Mouse (Mus musculus) layer of hippocampus, adult 8-10 months (tissue): ENCODE measurements at regions not wholly inside any gene's neighbourhood (a gene's known extent, or its start where the extent isn't known, plus 50 kb on each side); places are given as distances from the start of the nearest gene placed in this dataset.

ENCODE experiments used
- DNase-seq, 2 experiments: peaks; one replicate each; pipeline ENCODE4 v3.0.0; 2022; ENCODE audit warnings: low spot score in 2 of 2

DNA sequence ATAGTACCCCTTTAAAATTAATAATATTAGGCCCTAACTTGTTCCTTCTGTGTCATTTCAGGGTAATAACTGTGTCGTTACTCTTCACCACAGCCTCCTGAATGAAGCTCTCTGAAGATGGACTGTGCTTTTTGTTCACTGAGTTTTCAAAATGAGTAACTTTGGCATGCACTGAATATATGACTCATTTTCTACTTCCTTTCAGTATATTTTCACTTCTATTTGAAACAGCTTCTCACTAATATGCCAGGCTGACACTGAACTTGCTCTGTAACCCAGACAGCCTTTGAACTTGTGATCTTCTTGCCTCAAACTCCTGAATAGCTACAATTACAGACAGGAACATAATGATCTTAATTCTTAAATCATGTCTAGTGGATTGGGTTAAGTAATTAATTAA is 431.2 kb upstream of the Tenm2 start:
- no peak for DNase-seq

DNA sequence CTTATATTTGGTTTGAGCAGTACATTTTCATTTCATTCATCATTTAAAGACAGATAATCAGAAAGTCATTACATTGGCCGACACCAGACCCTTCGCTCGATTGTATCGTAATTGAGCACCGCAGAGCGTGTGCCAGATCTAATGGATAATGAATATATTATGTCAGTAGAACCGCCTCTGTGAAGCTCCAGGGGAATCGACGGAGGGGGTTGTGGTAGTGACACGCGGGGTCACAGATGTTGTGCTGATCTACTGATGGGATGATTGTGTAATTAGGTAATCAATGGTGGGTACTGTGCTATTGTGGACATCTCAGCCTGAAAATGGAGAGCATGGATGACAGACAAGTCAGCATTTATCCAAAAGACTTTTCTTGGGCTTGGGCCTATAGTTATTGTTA is 414.3 kb upstream of the Tenm2 start:
- no peak for DNase-seq

DNA sequence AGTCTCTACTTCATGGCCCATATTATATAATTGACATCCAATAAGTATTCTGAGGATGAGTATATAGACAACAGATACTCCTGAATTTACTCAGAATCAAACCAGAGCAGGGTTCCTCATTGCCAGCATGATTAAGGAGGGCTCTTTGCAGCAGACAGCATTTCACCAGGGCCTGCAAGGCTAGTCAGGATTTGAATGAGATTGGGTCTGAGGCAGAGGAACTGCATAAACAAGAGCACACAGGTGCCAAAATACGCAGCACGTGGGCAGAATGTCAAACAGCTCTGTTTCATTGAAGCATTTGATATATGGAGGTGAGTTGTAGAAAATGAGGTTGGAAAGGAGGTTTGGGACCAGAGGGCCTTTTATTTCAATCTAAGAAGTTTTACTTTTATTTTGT is 387.5 kb upstream of the Tenm2 start:
- no peak for DNase-seq

DNA sequence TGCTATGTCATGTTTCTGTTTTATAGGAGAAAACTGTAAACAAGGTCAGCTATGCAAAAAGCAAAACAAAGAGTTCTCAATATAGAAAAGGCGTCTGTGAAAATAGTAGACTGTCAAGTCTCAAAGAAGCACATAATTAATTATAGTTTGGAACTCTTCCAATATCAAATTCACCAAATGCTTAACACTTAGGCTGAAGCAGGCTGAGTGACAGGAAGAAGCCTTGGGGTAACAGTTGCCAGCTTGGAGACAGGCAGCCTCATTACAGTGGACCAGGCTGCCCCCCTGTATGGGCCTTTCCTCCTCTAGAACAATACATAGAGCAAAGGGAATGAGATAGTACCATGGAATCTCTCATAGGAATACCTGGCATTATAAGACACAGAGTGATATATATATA is 364.8 kb upstream of the Tenm2 start:
- no peak for DNase-seq

DNA sequence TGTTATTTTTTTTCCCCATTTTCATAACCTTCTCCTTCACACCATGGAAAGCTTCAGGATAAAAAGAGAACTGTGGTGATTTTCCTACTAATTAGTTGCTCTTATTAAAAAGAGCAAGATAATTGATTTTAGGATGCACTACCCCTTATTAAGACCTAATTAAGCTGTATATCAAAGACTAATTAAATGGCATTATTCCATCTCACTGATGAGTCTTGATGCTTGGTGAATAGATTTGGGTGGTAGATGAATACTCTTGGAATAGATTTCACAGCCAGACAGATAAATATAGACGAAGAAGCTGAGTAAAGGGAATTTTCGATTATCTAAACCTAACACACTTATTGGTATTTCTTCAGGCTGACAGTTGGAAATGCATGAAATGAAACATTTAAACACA is 346.5 kb upstream of the Tenm2 start:
- DNase-seq, result no peak

DNA sequence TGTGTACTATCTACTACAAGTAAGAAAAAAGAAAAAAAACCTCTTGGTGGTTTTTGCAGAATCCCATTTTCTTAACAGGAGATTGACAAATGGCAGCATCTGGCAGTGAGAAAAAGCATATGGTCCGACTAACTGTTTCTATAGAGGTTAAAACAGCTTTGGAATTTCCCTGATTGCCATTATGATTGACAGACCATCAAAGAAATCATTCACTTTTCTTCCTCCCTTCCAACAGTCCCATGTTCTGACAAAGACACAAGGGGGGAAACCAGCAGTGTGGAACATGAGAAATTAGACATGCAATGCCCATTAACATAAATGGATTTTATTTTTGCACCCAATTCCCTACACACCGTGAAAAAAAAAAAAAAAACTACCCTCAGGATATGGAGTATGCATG is 297.9 kb upstream of the Tenm2 start:
- DNase-seq, result peak in 1 of 2 experiments; percentile 5

DNA sequence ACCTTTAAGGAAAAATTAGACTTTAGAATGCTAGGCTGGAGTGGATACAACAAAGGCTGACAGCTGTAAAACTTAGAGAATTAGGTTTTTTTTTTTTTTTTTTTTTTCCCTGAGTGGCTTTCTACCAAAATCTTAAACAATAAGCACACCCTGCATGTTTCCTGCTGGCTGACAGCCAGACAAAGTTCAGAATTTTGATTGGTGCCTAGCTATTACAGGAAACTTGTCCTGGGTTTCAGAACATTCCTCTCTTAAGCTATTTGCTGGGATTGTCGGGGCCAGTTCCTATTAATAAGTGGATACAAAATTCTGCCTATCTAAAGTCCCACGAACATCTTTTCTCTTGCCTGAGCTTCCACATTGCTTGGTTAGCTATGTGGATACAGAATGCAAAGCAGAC is 296.7 kb upstream of the Tenm2 start:
- no peak for DNase-seq

DNA sequence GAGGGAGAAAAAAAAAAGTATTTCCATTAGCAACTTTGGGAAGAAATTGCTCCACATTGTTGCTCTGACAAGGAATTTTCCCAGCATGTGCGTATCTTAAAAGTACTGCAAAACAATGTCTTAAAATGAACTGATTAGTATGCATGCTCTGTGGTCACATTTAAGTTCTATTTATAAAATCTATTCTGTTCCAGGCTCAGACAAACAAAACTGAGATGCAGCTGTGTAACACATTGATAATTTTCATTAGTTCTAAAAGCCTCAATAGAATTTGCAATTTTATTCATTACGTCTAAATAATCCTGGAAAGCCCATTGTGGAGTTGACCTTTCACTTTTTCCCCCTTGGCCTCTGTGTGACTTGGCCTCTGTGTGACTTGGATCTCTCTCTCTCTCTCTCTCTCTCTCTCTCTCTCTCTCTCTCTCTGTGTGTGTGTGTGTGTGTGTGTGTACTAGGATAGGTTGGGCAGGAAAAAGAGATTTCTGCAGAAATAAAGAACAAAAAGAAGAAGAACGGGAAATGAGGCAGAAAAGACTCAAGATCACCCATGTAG is 262.8 kb upstream of the Tenm2 start:
- DNase-seq, result no peak

DNA sequence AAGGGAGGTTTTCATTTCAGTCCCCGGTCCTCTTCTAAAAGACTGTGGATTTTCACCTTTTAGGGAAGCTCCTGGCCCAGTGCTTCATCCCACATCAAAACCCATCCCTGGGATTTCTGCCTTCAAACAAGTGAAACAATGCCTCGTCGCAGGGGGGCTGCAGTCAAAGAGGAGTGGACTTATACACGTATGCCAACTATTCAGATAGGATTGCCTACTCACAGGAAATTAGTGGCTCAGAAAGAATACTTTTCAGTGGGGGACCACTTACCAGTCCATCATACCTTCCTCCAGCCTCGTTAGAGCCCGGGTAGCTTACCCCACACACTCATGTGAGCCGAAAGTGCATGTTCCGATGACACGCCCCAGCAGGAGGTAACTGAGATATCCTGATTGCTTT is 262.1 kb upstream of the Tenm2 start:
- no peak for DNase-seq

DNA sequence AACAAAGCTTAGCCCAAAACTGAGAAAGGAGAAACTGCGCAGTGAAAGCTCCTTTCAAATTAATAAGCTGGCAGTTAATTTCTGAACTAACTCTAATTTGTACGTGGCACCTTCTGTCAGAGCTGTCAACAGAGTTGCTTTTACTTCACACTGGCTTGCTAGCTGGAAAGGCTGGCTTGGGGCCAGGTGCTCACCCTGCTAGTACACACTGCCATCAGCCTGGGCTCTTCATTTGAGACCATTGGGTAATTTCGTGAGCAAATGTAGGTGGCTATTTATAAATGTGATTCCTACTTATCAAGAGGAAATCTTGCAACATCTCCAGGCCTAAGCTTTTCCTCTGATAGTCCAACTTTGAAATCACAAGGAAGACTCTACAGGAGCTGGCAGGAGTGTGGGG is 244.5 kb upstream of the Tenm2 start:
- DNase-seq, result peak; percentile 17 to 58

DNA sequence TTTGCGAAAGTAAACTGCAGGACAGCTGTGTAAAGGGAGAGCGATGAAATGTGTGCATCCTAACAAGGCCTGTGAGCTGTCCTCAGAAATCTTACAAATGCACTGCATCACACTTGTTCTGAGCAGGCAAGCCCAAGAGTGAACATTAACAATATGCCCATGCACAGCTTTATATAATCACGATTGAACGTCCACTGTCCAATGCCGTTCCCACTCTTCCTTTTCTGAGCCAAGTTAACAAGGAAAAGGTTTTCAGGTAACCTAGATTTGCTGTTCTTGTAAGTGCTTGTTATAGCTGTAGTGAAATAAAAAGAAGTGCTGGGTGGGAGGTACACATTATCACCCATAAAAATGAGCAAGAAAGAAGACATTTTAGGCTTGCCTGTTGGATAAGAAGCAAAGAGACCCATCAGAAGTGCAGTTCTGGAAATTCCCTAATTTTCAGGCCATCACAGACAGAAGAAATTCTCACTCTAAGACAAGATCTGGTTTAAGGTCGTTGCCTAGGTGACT is 243.3 kb upstream of the Tenm2 start:
- DNase-seq, result no peak

DNA sequence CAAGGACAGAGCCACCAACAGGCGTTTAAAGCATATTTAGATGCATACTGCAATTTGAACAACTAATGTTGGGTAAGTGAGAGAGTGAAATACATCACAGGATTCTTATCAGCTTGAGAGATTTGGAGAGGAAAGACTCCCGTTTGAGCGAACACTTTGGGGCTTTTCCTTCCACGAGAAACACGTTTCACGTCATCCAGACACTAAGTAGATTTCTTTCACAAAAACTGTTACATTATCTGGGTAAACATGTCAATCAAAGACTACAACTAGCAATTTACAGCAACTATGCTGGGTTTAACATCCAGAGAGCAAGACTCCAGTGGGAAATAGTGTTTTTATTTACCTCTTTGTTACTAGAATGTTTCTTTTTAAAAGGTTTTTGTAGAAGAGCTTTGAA is 238.3 kb upstream of the Tenm2 start:
- no peak for DNase-seq

DNA sequence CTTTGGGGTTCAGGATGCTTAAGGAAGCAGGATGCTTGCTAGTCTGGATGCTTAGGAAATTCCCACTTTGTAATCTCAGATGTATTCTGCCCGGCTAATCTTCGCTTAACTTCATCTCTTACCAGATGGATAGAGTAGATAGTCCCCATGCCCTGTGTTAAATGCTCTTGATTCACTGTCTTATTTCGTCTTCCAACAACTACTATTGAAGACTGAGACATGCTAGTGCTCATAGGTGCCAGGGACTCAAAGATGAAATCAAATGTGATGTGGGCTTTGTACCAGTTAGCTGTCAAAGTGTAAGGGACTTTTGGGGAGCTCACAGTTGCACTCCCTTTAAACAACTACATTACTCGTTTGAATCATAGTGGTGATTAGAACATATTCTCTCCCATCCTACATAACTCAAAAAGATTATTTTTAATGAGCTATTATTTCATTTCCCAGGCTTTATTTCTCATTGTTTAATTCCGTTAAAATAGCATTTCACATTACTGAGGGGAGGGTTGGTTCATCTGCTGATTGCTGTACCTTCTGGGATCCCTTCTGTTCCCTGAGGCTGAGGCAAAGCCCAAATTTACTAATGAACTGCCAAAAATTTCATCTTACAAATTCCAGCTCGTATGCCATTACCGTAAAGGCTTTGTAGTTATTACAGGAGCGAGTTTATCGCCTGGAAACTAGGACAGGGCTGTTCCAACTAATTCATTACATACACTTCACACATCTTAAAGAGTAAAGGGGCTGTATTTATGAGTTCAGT is 228.1 kb upstream of the Tenm2 start:
- peak; percentile 56 to 63 for DNase-seq

DNA sequence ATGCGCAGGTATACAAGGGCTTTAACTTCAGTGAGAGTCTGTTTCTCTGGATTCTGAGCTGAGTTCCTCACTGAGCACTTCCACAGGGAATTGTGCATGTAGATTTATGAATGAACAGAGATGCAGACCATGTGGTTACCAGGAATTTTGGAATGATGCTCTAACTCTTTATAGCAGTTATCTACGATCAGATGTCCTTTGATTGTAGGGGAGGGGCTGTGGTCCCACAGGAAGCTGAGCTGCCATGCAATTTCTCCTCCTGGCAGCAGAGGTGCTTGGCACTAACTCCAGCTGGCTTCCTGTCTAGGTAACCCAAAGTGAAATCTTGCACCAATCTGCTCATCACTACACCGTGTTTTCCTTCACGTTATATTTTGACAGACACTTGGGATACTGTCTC is 226.6 kb upstream of the Tenm2 start:
- DNase-seq, result no peak

DNA sequence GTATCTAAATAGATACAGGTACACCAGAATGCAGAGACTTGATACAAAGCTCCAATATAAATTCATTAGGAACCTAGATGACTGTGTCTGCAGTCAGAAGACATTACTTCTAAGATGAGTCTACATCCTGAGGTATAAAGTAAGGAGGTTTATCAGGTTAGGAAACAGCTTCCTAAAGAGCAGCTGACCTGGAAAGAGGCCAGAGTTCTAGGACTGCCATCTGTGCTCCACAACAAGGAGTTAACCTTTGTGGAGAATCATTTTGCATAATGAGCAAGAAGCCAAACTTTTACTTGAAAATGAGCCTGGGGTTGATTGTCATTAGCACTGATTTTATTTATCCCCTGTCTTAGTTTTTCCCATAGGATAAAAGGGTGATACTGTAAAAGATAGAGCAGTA is 211.6 kb upstream of the Tenm2 start:
- no peak for DNase-seq

DNA sequence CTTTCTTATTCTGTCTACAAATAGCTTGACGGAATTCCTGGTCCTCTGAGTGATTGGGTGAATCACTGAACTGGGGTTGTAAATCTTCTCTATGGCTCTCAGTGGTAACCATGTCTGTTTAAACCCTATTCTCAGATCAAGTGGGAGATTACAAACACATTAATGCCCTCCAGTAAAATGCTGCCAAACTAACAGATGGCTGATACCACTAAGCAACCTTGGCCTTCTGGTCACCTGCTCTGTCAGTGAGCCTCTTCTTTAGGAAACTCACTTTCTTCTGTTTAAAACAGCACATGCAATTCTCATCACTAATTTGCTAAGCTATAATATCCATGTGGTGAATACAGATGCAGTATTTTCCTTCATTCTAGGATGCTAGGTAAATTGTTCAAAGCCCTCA is 210.9 kb upstream of the Tenm2 start:
- DNase-seq, result no peak

DNA sequence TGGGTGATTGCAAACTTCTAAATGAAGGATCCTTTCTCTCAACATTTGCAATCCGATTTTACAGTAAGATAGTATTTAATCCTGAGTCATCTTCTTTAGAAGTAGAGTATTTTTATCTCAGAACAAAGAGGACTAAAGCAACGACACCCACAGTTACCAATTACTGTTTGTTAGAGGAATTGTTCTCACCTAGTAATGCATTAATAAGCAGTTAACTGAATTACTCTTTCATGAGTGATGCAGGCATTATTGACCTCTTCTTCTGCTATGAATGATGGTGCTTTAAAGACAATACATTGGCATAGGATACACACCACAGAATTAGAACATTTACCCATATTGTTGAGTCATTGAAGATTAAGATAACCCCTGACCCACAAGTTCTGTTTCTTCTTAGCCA is 207.0 kb upstream of the Tenm2 start:
- DNase-seq, result no peak

DNA sequence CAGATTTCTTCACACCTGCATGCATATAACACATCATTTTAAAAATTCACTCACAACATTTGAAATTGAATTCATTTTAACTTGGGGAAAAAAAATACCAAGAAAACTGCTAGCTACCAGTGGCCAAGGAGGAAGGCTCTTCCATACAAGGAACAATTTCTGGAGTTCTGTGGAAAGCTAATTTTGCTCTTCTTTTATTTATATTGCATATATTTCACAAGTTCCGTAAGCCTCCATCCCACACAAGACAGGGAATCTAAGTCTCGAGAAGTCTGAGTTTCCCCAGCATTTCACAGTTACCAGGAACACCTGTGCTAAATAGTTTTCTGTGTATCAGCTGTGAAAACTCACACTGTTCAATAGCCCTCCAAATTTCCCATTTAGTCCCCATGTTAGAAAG is 198.8 kb upstream of the Tenm2 start:
- DNase-seq, result no peak

DNA sequence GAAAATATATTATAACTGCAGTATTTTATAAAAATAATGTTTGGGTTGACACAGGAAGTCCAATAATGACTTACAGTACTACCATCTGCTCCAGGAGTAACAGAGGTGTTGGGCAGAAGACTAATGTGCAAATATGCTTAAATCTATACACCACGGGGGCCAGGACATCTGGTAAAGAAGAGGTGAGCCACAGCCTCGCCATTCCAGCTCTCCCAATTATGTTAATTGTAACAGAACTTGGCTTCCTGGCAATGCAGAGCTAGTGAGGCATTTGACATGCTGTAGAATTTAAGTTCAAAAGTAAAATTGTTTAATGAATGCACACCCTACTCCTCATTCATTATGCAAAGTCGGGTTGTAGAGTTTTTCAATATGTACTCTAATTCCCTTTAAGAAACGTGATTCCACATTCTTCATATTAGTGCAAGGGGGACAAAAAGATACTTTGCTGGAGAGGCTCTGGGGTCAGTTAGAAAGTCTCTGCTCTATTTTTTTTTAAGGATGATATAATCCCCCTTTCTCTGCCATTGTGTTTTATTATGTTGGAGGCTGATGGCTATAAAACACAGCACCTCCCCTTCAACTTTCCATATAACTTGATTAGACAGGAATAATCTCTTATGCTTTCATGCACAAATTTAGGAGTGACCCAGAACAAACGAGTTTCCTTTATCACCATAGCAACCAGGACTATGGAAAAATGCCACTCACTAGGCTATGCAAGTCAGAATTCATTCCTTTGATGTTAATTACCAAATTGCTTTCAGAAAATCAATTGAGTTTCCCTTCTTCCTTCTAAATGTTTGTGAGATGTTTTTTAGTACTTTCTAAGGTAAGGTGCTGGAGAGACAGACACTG is 188.8 kb upstream of the Tenm2 start:
- no peak for DNase-seq

DNA sequence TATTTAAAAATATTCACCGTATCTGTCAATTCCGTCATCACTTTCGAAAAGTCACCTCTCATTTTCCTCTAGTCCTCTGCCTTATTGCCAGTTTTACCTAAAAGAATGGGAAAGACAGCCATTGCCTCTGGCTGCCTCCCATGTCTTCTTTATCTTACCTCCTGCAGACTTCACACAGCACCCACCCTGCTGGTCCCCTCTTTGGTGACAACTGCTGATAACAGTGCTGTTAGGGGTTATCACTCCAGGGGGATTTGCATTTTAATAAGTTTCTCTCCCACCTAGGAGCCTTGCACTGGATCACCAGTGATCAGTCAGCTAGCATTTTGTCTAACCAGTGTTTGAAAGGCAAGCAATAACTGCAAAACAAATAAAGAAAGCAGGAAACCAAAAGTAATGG is 177.1 kb upstream of the Tenm2 start:
- no peak for DNase-seq

DNA sequence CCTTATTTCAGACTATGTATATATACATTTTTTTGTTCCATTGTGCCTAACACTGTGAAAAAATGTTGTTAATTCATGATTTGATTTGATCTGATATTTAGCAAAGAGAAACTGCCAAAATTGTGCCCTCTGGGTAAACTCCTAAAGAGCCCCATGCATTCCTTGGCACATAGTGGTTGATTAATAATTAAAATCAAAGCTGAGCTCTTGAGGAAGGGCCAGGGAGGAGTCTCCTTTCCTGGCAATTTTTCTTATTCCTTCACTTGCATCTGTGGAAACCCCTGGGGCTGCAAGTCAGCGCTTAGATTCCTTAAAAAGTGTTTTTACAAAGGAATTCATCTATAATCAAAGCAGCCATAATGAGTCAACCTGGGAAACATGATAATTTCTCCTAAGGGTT is 132.2 kb upstream of the Tenm2 start:
- DNase-seq, result no peak

DNA sequence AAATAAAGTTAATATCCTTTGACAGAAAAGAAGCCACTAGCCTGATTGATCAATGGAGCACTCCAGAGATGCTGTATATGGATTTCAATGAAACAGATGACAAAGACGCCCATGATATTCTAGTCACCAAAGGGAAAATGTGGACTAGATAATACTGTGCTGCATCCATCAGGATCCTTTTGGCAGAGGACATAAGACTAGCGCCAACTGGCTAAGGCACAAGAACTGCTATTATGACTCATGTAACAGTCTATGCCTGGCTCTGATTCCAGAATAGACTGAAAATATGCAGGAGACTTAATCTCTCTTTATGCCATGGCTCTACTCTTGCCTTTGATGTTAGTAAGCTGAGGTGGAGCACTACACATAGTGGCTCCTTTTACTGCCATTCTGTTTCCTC is 128.7 kb upstream of the Tenm2 start:
- peak; percentile 73 to 79 for DNase-seq

DNA sequence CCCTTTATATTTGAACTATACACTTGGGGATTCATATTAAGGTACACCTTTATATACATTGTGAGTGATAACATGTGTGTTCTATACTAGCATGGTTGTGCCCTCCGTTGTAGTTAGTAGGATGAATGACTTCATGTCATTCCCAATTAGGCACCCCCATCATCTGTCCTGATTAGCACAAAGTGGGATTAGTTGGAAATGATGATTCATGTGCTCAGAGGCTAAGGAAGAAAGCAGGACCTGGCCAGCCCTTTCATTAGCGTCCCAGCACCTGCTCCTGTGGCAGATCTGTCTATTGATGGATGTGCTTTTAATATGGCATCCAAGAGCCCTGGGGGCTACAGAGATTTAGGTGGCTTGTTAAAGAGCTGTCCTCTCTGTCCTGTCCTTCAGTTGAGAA is 119.3 kb upstream of the Tenm2 start:
- no peak for DNase-seq
